Mouse (Mus musculus): ENCODE measurements around the gene Marc2. TPM values are rescaled to one million over a fixed set of nuclear protein-coding genes. Genes with fewer than 3 reads are reported as not detected.

Gene Marc2
- polyA plus RNA-seq, 1 experiment from 2014 or later, result 555 TPM

- H3K4me3 ChIP-seq (ENCODE audit: low read depth, low read length), result no peak overlapping the region
- H3K36me3 ChIP-seq (ENCODE audit: control insufficient read depth, insufficient read depth), result peaks cover 15% of the 10 kb centered on the region
- H3K9me3 ChIP-seq (ENCODE audit: control insufficient read depth), result no peaks in the 10 kb centered on the region
- 0 out of 2 replicates have a peak, but pooled peaks cover 3% of the 10 kb centered on the region for H3K4me1 ChIP-seq (replicated peaks; ENCODE audit: control insufficient read depth, insufficient read depth, low read length)
- peak; percentile 74 for TF ChIP-seq CTCF (IDR thresholded peaks at IDR 0.05; ENCODE audit: low read depth)
- no peak overlapping the region for H3K27ac ChIP-seq (ENCODE audit: low read depth, low read length)
- H3K9ac ChIP-seq (ENCODE audit: low read depth, low read length), result no peak overlapping the region
- peak overlapping the region; percentile 6; the same call in 1 of the 2 replicates for H3K4me2 ChIP-seq (replicated peaks; ENCODE audit: low read depth)
- 33% methylated on average over 11 of the region's 11 CpGs for WGBS
- ATAC-seq, result no peak
- no peaks in the 10 kb centered on the region for H3K27me3 ChIP-seq (replicated peaks; ENCODE audit: control insufficient read depth, insufficient read depth, low read length)
Measured at GRCm38 (mm10) chr1:184825093-184825492, 21.2 kb downstream of the Marc2 start.

DNA sequence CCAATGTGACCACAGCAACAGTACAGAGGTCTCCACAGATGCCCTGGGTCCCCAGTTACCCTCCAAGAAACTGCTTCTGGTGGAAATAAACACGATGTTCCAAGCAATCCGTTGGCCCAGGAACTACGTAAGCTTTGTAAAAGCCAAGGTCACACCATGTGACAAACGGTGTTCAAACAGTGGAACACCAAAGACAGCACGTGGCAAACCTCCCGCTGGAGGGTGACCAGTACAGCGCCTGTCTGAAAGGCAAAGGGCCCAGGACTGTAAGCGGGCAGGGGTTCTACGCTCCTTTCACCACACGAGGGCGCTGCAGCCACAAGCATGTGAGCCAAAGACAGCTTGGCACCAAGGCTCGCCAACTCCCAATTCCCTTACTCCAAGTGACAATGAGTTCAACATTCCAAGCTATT is 21.8 kb downstream of the Marc2 start:
- no peak overlapping the region for H3K27ac ChIP-seq (ENCODE audit: low read depth, low read length)
- H3K36me3 ChIP-seq (ENCODE audit: control insufficient read depth, insufficient read depth), result peaks cover 19% of the 10 kb centered on the region
- ATAC-seq, result peak; percentile 77
- no peaks in the 10 kb centered on the region for H3K27me3 ChIP-seq (replicated peaks; ENCODE audit: control insufficient read depth, insufficient read depth, low read length)
- no peak overlapping the region for H3K4me3 ChIP-seq (ENCODE audit: low read depth, low read length)
- 0 out of 2 replicates have a peak, but pooled peaks cover 3% of the 10 kb centered on the region for H3K4me1 ChIP-seq (replicated peaks; ENCODE audit: control insufficient read depth, insufficient read depth, low read length)
- peak; percentile 99 for TF ChIP-seq CTCF (IDR thresholded peaks at IDR 0.05; ENCODE audit: low read depth)
- WGBS, result 5% methylated on average over 12 of the region's 12 CpGs
- H3K4me2 ChIP-seq (replicated peaks; ENCODE audit: low read depth), result peak overlapping the region; percentile 6; the same call in 1 of the 2 replicates
- H3K9ac ChIP-seq (ENCODE audit: low read depth, low read length), result no peak overlapping the region
- no peaks in the 10 kb centered on the region for H3K9me3 ChIP-seq (ENCODE audit: control insufficient read depth)

GRCm38 (mm10) chr1:184822678-184823077 is 23.6 kb downstream of the Marc2 start:
- H3K27me3 ChIP-seq (replicated peaks; ENCODE audit: control insufficient read depth, insufficient read depth, low read length), result no peaks in the 10 kb centered on the region
- H3K9me3 ChIP-seq (ENCODE audit: control insufficient read depth), result no peaks in the 10 kb centered on the region
- no peak for ATAC-seq
- no peak overlapping the region for H3K4me3 ChIP-seq (ENCODE audit: low read depth, low read length)
- no peak overlapping the region for H3K4me2 ChIP-seq (replicated peaks; ENCODE audit: low read depth)
- no peak overlapping the region for H3K9ac ChIP-seq (ENCODE audit: low read depth, low read length)
- 42% methylated on average over 11 of the region's 11 CpGs for WGBS
- H3K4me1 ChIP-seq (replicated peaks; ENCODE audit: control insufficient read depth, insufficient read depth, low read length), result 0 out of 2 replicates have a peak, but pooled peaks cover 3% of the 10 kb centered on the region
- H3K27ac ChIP-seq (ENCODE audit: low read depth, low read length), result no peak overlapping the region
- peaks cover 36% of the 10 kb centered on the region for H3K36me3 ChIP-seq (ENCODE audit: control insufficient read depth, insufficient read depth)
- TF ChIP-seq CTCF (IDR thresholded peaks at IDR 0.05; ENCODE audit: low read depth), result no peak

GRCm38 (mm10) chr1:184817768-184818167 is 28.5 kb downstream of the Marc2 start:
- H3K27ac ChIP-seq (ENCODE audit: low read depth, low read length), result no peak overlapping the region
- peaks cover 66% of the 10 kb centered on the region for H3K36me3 ChIP-seq (ENCODE audit: control insufficient read depth, insufficient read depth)
- H3K9me3 ChIP-seq (ENCODE audit: control insufficient read depth), result no peaks in the 10 kb centered on the region
- WGBS, result 83% methylated on average over 6 of the region's 6 CpGs
- no peaks in the 10 kb centered on the region for H3K27me3 ChIP-seq (replicated peaks; ENCODE audit: control insufficient read depth, insufficient read depth, low read length)
- 0 out of 2 replicates have a peak, but pooled peaks have one; percentile 8 for ATAC-seq
- H3K4me2 ChIP-seq (replicated peaks; ENCODE audit: low read depth), result no peak overlapping the region
- H3K4me3 ChIP-seq (ENCODE audit: low read depth, low read length), result no peak overlapping the region
- H3K4me1 ChIP-seq (replicated peaks; ENCODE audit: control insufficient read depth, insufficient read depth, low read length), result no peaks in the 10 kb centered on the region
- TF ChIP-seq CTCF (IDR thresholded peaks at IDR 0.05; ENCODE audit: low read depth), result peak; percentile 48
- no peak overlapping the region for H3K9ac ChIP-seq (ENCODE audit: low read depth, low read length)

GRCm38 (mm10) chr1:184811716-184812250 is 34.5 kb downstream of the Marc2 start:
- peaks cover 11% of the 10 kb centered on the region for H3K4me1 ChIP-seq (replicated peaks; ENCODE audit: control insufficient read depth, insufficient read depth, low read length)
- 40% methylated on average over 8 of the region's 8 CpGs for WGBS

DNA sequence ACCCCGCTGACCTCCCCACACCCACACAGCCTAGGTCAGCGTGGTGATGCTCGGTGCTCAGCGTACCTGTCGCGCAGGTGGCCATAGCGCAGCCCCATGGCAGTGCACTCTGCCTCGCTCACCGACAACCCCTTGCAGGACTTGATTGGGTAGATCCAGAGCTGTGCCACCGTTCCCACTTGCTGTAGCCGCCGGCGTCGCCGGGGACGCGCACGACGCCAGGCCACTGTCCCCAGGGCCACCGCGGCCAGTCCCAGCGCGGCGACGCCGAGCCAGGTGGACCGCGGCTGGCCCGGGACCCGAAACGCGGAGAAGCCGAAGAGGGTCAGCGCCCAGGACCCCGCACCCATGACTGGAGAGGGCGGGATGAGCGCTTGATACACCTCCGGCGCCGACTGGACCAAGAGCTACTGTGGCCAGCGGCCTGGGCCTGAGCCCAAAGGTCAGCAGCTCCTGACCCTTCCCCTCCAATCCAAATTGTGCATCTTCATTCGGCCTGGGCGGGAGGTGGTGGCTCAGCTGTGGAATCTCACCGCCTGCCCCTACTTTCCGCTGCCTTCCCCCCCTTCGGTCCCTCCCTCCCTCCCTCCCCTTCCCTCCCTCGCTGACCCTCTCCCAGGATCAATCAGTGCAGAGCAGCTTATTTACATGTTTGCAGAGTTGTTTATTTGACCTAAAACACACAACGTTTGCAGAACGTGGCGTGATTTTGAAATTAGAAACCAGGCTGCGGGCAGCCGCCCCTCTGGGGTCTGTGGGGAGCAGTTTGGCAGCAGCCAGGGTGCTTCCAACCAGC is 35.3 kb downstream of the Marc2 start, which contains the start of gene Marc1:
Marc1 (minus strand) TSS at position 534 of the 796 bp plus-strand sequence.
- peak within 1 kb of the TSS; percentile 30 for H3K4me3 ChIP-seq (ENCODE audit: low read depth, low read length)
- H3K4me2 ChIP-seq (replicated peaks; ENCODE audit: low read depth), result peak within 1 kb of the TSS; percentile 71
- peaks cover 16% of the 10 kb centered on the region for H3K36me3 ChIP-seq (ENCODE audit: control insufficient read depth, insufficient read depth)
- peak within 1 kb of the TSS; percentile 35 for H3K27ac ChIP-seq (ENCODE audit: low read depth, low read length)
- no peaks in the 10 kb centered on the region for H3K9me3 ChIP-seq (ENCODE audit: control insufficient read depth)
- 10% methylated on average over 52 of the region's 52 CpGs for WGBS
- peaks cover 11% of the 10 kb centered on the region for H3K4me1 ChIP-seq (replicated peaks; ENCODE audit: control insufficient read depth, insufficient read depth, low read length)
- H3K9ac ChIP-seq (ENCODE audit: low read depth, low read length), result peak within 1 kb of the TSS; percentile 7; the same call in 1 of the 2 replicates
- ATAC-seq, result peak; percentile 14; the same call in 1 of the 2 replicates
- H3K27me3 ChIP-seq (replicated peaks; ENCODE audit: control insufficient read depth, insufficient read depth, low read length), result 0 out of 2 replicates have a peak, but pooled peaks cover 3% of the 10 kb centered on the region
- no peak for TF ChIP-seq CTCF (IDR thresholded peaks at IDR 0.05; ENCODE audit: low read depth)

More at GRCm38 (mm10) chr1:184811716-184812250, 34.5 kb downstream of the Marc2 start:
- Histone ChIP-seq H3K27me3 (replicated peaks; ENCODE audit: control insufficient read depth, insufficient read depth, low read length) (0 out of 2 replicates have a peak, but pooled peaks cover 3% of the 10 kb centered on the region), H3K4me2 (replicated peaks; ENCODE audit: low read depth) (peak overlapping the region; percentile 71), H3K27ac (ENCODE audit: low read depth, low read length) (peak overlapping the region; percentile 35; the same call in 1 of the 2 replicates), H3K36me3 (ENCODE audit: control insufficient read depth, insufficient read depth) (peaks cover 24% of the 10 kb centered on the region), H3K4me3 (ENCODE audit: low read depth, low read length) (no peak overlapping the region), H3K9me3 (ENCODE audit: control insufficient read depth) (no peaks in the 10 kb centered on the region), H3K9ac (ENCODE audit: low read depth, low read length) (no peak overlapping the region; the same call in 1 of the 2 replicates)
- 0 out of 2 replicates have a peak, but pooled peaks have one; percentile 22 for ATAC-seq
- no peak for TF ChIP-seq CTCF (IDR thresholded peaks at IDR 0.05; ENCODE audit: low read depth)

All from intestine, postnatal 0 days (tissue).